Mouse (Mus musculus) intestine, postnatal 0 days (tissue): Measurements from ENCODE around the gene Cadps2. TPM values are rescaled to one million over a fixed set of nuclear protein-coding genes. Genes with fewer than 3 reads are reported as not detected.

ENCODE experiments used
- ATAC-seq: fragments of 200-750 bp; cut with Nextera tagmentation; 2 replicates; pipeline ENCODE4 v1.8.0; 2017; ENCODE audit warnings: mild to moderate bottlenecking, moderate TSS enrichment, moderate library complexity
- H3K27ac ChIP-seq: fragments of 300-500 bp; sonication (generic); 2 replicates; pipeline ENCODE4 v1.5.1; 2014; ENCODE audit warnings: mild to moderate bottlenecking, low read depth, low read length, moderate library complexity
- H3K27me3 ChIP-seq: fragments of 300-500 bp; sonication (generic); replicated peaks from 2 replicates; pipeline ENCODE4 v1.6.1; 2014; ENCODE audit warnings: low read length, mixed read lengths; ENCODE audit not compliant: control insufficient read depth, insufficient read depth
- H3K36me3 ChIP-seq: fragments of 300-500 bp; sonication (generic); 2 replicates; pipeline ENCODE4 v1.6.1; 2014; ENCODE audit warnings: mild to moderate bottlenecking, moderate library complexity; ENCODE audit not compliant: control insufficient read depth, insufficient read depth
- H3K4me1 ChIP-seq: fragments of 300-500 bp; sonication (generic); replicated peaks from 2 replicates; pipeline ENCODE4 v1.6.1; 2014; ENCODE audit warnings: antibody characterized with exemption, low read length, mixed read lengths; ENCODE audit not compliant: control insufficient read depth, insufficient read depth
- H3K4me2 ChIP-seq: fragments of 300-500 bp; sonication (generic); replicated peaks from 2 replicates; pipeline ENCODE4 v1.6.1; 2014; ENCODE audit warnings: low read depth, mild to moderate bottlenecking, moderate library complexity
- H3K4me3 ChIP-seq: fragments of 300-500 bp; sonication (generic); 2 replicates; pipeline ENCODE4 v1.5.1; 2014; ENCODE audit warnings: low read depth, low read length
- H3K9ac ChIP-seq: fragments of 300-500 bp; sonication (generic); 2 replicates; pipeline ENCODE4 v1.6.1; 2014; ENCODE audit warnings: mild to moderate bottlenecking, low read depth, low read length
- H3K9me3 ChIP-seq: fragments of 300-500 bp; sonication (generic); 2 replicates; pipeline ENCODE4 v1.6.1; 2016; ENCODE audit warnings: mixed run types; ENCODE audit not compliant: control insufficient read depth
- CTCF ChIP-seq: sonication (generic); IDR thresholded peaks from 2 replicates; pipeline ENCODE4 v1.5.1; 2016; ENCODE audit warnings: low read depth, mild to moderate bottlenecking, control low read depth, antibody characterized with exemption, moderate library complexity
- WGBS: fragments of 180-500 bp; shearing (Covaris S2); extraction: QIAGEN DNeasy Blood & Tissue Kit; methylation state at CpG from one replicate; pipeline ENCODE4 v1.1.7; 2014; 5-methylcytosine and 5-hydroxymethylcytosine counted together
- polyA plus RNA-seq: library from polyadenylated mRNA; unstranded; fragments of >200 nt; fragmentation: Nextera tagmentation; extraction: Ambion mirVana; gene quantifications from 2 replicates; pipeline ENCODE4 v1.2.1, GENCODE M21; 2015

Gene Cadps2
- polyA plus RNA-seq, 1 experiment from 2014 or later, result 1.3 TPM

GRCm38 (mm10) chr6:23489046-23489445 lies 350.2 kb downstream of the Cadps2 start:
- no peaks in the 10 kb centered on the region for H3K4me1 ChIP-seq
- no peak overlapping the region for H3K9ac ChIP-seq
- H3K36me3 ChIP-seq, result no peaks in the 10 kb centered on the region
- H3K27ac ChIP-seq, result no peak overlapping the region
- no peak for ATAC-seq
- H3K27me3 ChIP-seq, result no peaks in the 10 kb centered on the region
- TF ChIP-seq CTCF, result no peak
- H3K4me2 ChIP-seq, result no peak overlapping the region
- H3K4me3 ChIP-seq, result no peak overlapping the region
- H3K9me3 ChIP-seq, result no peaks in the 10 kb centered on the region
- 86% methylated on average over 2 of the region's 2 CpGs for WGBS

GRCm38 (mm10) chr6:23472686-23473085 lies 366.5 kb downstream of the Cadps2 start:
- no peak for ATAC-seq
- 54% methylated on average over 2 of the region's 2 CpGs for WGBS

GRCm38 (mm10) chr6:23471830-23472229 lies 367.4 kb downstream of the Cadps2 start:
- Histone ChIP-seq H3K36me3 (no peaks in the 10 kb centered on the region), H3K27me3 (no peaks in the 10 kb centered on the region), H3K4me1 (no peaks in the 10 kb centered on the region), H3K9ac (no peak overlapping the region), H3K4me2 (no peak overlapping the region), H3K4me3 (no peak overlapping the region), H3K9me3 (no peaks in the 10 kb centered on the region), H3K27ac (no peak overlapping the region)
- no peak for ATAC-seq
- WGBS, result 57% methylated on average over 2 of the region's 2 CpGs
- no peak for TF ChIP-seq CTCF

More at GRCm38 (mm10) chr6:23472686-23473085, 366.5 kb downstream of the Cadps2 start:
- Histone ChIP-seq H3K36me3 (no peaks in the 10 kb centered on the region), H3K9me3 (no peaks in the 10 kb centered on the region), H3K4me3 (no peak overlapping the region), H3K4me1 (no peaks in the 10 kb centered on the region), H3K27ac (no peak overlapping the region), H3K9ac (no peak overlapping the region), H3K4me2 (no peak overlapping the region), H3K27me3 (no peaks in the 10 kb centered on the region)
- TF ChIP-seq CTCF, result peak; percentile 58

- ATAC-seq, result no peak
- TF ChIP-seq CTCF, result no peak
- no peaks in the 10 kb centered on the region for H3K9me3 ChIP-seq
- H3K4me2 ChIP-seq, result no peak overlapping the region
- WGBS, result 88% methylated on average over 4 of the region's 4 CpGs
- H3K9ac ChIP-seq, result no peak overlapping the region
- H3K4me1 ChIP-seq, result no peaks in the 10 kb centered on the region
- H3K4me3 ChIP-seq, result no peak overlapping the region
- H3K27ac ChIP-seq, result no peak overlapping the region
- H3K27me3 ChIP-seq, result no peaks in the 10 kb centered on the region
- H3K36me3 ChIP-seq, result no peaks in the 10 kb centered on the region
Observed at GRCm38 (mm10) chr6:23467885-23468284, 371.3 kb downstream of the Cadps2 start.

- Histone ChIP-seq H3K36me3 (no peaks in the 10 kb centered on the region), H3K27ac (no peak overlapping the region), H3K4me3 (no peak overlapping the region), H3K4me1 (no peaks in the 10 kb centered on the region), H3K4me2 (no peak overlapping the region), H3K9me3 (no peaks in the 10 kb centered on the region), H3K27me3 (no peaks in the 10 kb centered on the region), H3K9ac (no peak overlapping the region)
- WGBS, result 35% methylated on average over 8 of the region's 8 CpGs
- ATAC-seq, result no peak
- TF ChIP-seq CTCF, result peak; percentile 55
Observed at GRCm38 (mm10) chr6:23462600-23463280, 376.5 kb downstream of the Cadps2 start.

- Histone ChIP-seq H3K9ac (no peak overlapping the region), H3K27ac (no peak overlapping the region), H3K36me3 (no peaks in the 10 kb centered on the region), H3K4me2 (no peak overlapping the region), H3K27me3 (no peaks in the 10 kb centered on the region), H3K9me3 (no peaks in the 10 kb centered on the region), H3K4me1 (no peaks in the 10 kb centered on the region), H3K4me3 (no peak overlapping the region)
- WGBS, result 2% methylated on average over 5 of the region's 5 CpGs
- TF ChIP-seq CTCF, result peak; percentile 91
- ATAC-seq, result no peak
Observed at GRCm38 (mm10) chr6:23457748-23458147, 381.5 kb downstream of the Cadps2 start.

GRCm38 (mm10) chr6:23453907-23454306 lies 385.3 kb downstream of the Cadps2 start:
- no peak for TF ChIP-seq CTCF
- WGBS, result 58% methylated on average over 5 of the region's 5 CpGs
- ATAC-seq, result no peak

More at GRCm38 (mm10) chr6:23453907-23454306, 385.3 kb downstream of the Cadps2 start:
- H3K36me3 ChIP-seq, result no peaks in the 10 kb centered on the region
- H3K9ac ChIP-seq, result no peak overlapping the region
- H3K4me3 ChIP-seq, result no peak overlapping the region
- H3K4me1 ChIP-seq, result no peaks in the 10 kb centered on the region
- no peaks in the 10 kb centered on the region for H3K27me3 ChIP-seq
- no peak overlapping the region for H3K4me2 ChIP-seq
- no peak overlapping the region for H3K27ac ChIP-seq
- no peaks in the 10 kb centered on the region for H3K9me3 ChIP-seq
